8 mouse cellular contexts compared by ENCODE assay signal in the genomic region with DNA sequence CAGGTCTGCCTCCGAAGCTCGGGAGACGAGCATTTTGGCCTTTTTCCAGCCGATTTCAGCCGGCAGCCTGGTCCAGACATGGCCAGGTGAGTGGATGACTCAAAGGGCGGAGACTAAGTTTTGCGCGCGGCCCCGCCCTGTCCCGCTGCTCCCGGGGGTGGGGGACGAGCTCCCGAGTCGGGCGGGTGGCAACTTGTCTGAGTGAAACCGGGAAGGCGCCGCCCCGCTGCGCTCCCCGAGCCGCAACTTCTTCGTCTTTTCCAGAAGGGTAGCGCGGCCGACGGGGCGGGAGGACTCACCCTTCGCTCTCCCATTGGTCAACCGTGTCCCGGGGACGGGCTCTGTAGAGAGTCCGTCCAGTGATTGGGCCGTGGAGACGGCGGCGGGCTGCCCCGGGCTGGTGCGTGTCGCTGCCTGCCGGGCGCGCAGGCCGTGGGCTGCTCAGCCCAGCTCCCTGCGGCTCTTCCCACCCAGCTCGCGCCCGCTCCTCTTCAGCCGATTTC. TPM values are rescaled to one million over a fixed set of nuclear protein-coding genes. Genes with fewer than 3 reads are reported as not detected.
A peak's percentile ranks its signal among the peaks of the same experiment; 100 is the strongest.
DNase-seq lines count a peak whose midpoint lies in the region; ATAC-seq and TF ChIP-seq lines count a peak whose summit lies in the region.

No protein-coding gene starts in this region.

- H3K4me1 ChIP-seq in brown adipose tissue, adult 24 weeks (ENCODE audit: control insufficient read depth, insufficient read depth, insufficient read length, low read length): peaks cover 5% of the 10 kb centered on the region
- H3K4me1 ChIP-seq in heart, embryonic 13.5 days: peaks cover 22% of the 10 kb centered on the region
- 0 out of 2 replicates have a peak, but pooled peaks cover 7% of the 10 kb centered on the region for H3K4me1 ChIP-seq in kidney, postnatal 0 days (replicated peaks; ENCODE audit: insufficient read depth, low read length)
- H3K4me1 ChIP-seq in liver, adult 2 months (ENCODE audit: control insufficient read depth, insufficient read depth, low read length): peaks cover 2% of the 10 kb centered on the region; the same call in 1 of the 2 replicates

- peaks cover 12% of the 10 kb centered on the region for H3K36me3 ChIP-seq in heart, embryonic 13.5 days
- peaks cover 7% of the 10 kb centered on the region; the same call in 1 of the 2 replicates for H3K36me3 ChIP-seq in kidney, postnatal 0 days (ENCODE audit: insufficient read depth, low read length)
- H3K36me3 ChIP-seq in liver, adult 2 months (ENCODE audit: control insufficient read depth, insufficient read depth, low read length): no peaks in the 10 kb centered on the region

- no peaks in the 10 kb centered on the region for H3K9me3 ChIP-seq in heart, embryonic 13.5 days
- no peaks in the 10 kb centered on the region for H3K9me3 ChIP-seq in kidney, postnatal 0 days (replicated peaks; ENCODE audit: low read length)

- H3K79me2 ChIP-seq in liver, adult 2 months (ENCODE audit: control insufficient read depth, insufficient read depth, low read length): no peaks in the 10 kb centered on the region

- peak; percentile 80 for DNase-seq in fat pad, adult 2 months (ENCODE audit: extremely low read depth, low read depth, low spot score)
- peak; percentile 93 for DNase-seq in kidney, postnatal 0 days (ENCODE audit: low spot score)
- peak; percentile 81 for DNase-seq in liver, adult 2 months (ENCODE audit: extremely low read depth, low read depth, low spot score)
- DNase-seq in spleen, postnatal 36 days (ENCODE audit: low spot score in 2 of 2): peak; percentile 93 to 95

- H3K27ac ChIP-seq in brown adipose tissue, adult 24 weeks (replicated peaks; ENCODE audit: low read depth, low read length): 0 out of 2 replicates have a peak overlapping the region, but pooled peaks have one; percentile 6
- H3K27ac ChIP-seq in heart, embryonic 13.5 days (replicated peaks): no peak overlapping the region
- H3K27ac ChIP-seq in kidney, postnatal 0 days: peak overlapping the region; percentile 19
- no peak overlapping the region for H3K27ac ChIP-seq in liver, adult 2 months (replicated peaks; ENCODE audit: insufficient read depth, low read depth, low read length)

- H3K4me3 ChIP-seq in brown adipose tissue, adult 24 weeks (ENCODE audit: insufficient read depth, low read depth, low read length): peak overlapping the region; percentile 77
- peak overlapping the region; percentile 66 for H3K4me3 ChIP-seq in heart, embryonic 13.5 days
- H3K4me3 ChIP-seq in kidney, postnatal 0 days (replicated peaks; ENCODE audit: low read depth, low read length): peak overlapping the region; percentile 36
- peak overlapping the region; percentile 63 for H3K4me3 ChIP-seq in liver, adult 2 months (ENCODE audit: insufficient read depth, low read depth, low read length)

- peaks cover 60% of the 10 kb centered on the region for H3K27me3 ChIP-seq in heart, embryonic 13.5 days (replicated peaks)
- peaks cover 6% of the 10 kb centered on the region; the same call in 1 of the 2 replicates for H3K27me3 ChIP-seq in kidney, postnatal 0 days (ENCODE audit: insufficient read depth, low read length)
- no peaks in the 10 kb centered on the region for H3K27me3 ChIP-seq in liver, adult 2 months (ENCODE audit: control insufficient read depth, insufficient read depth, low read length)

- TF ChIP-seq CTCF in kidney, postnatal 0 days (IDR thresholded peaks at IDR 0.05; ENCODE audit: low read depth): no peak
- TF ChIP-seq CTCF in liver, adult 2 months (IDR thresholded peaks at IDR 0.05; ENCODE audit: low read depth, low read length): no peak

- WGBS in heart, embryonic 13.5 days: under 1% methylated on average over 50 of the region's 50 CpGs
- 1% methylated on average over 50 of the region's 50 CpGs for WGBS in kidney, postnatal 0 days
- WGBS in liver, adult 2 months: under 1% methylated on average over 49 of the region's 50 CpGs

- peak overlapping the region; percentile 80 for H3K9ac ChIP-seq in heart, embryonic 13.5 days
- H3K9ac ChIP-seq in kidney, postnatal 0 days (ENCODE audit: low read depth, low read length): peak overlapping the region; percentile 45
- H3K9ac ChIP-seq in liver, adult 2 months (ENCODE audit: low read depth, low read length): peak overlapping the region; percentile 48

- ATAC-seq in CD4-positive, CD25-positive, alpha-beta regulatory T cell, adult 4 months: peak; percentile 82
- peak; percentile 82 for ATAC-seq in heart, embryonic 13.5 days (ENCODE audit: extremely low read depth, insufficient number of reproducible peaks, low FRiP score, low TSS enrichment)
- ATAC-seq in kidney, postnatal 0 days (replicated peaks; ENCODE audit: low FRiP score, low read depth): peak; percentile 91
- ATAC-seq in monocyte, adult 5-6 weeks (replicated peaks; ENCODE audit: insufficient number of reproducible peaks, low FRiP score, low TSS enrichment, poor library complexity, severe bottlenecking): peak; percentile 93

- H3K4me2 ChIP-seq in heart, embryonic 13.5 days: peak overlapping the region; percentile 95
- peak overlapping the region; percentile 63 for H3K4me2 ChIP-seq in kidney, postnatal 0 days (ENCODE audit: low read length)

- TF ChIP-seq POLR2A in liver, adult 2 months (IDR thresholded peaks at IDR 0.05; ENCODE audit: extremely low read depth, insufficient read depth, low read length): no peak

RNA-seq across cellular contexts. Expression of gene Sfn, which starts 2.3 kb away (rescaled TPM):
- polyA plus RNA-seq in CD4-positive, CD25-positive, alpha-beta regulatory T cell, adult 4 months (2017; shearing (Covaris generic)): 10 to 100 TPM; 24.7 to 29.7 TPM
- 1.2 and 1.3 TPM in 2 replicates for polyA plus RNA-seq in brown adipose tissue, adult 24 weeks (2012; ENCODE audit: insufficient read depth, insufficient read length, missing spikeins)
- polyA plus RNA-seq in heart, embryonic 13.5 days (2015; fragmentation: Nextera tagmentation; extraction: Ambion mirVana): 1.2 and 2.9 TPM in 2 replicates
- 20.5 and 21.3 TPM in 2 replicates for polyA plus RNA-seq in kidney, postnatal 0 days (2015; fragmentation: Nextera tagmentation; extraction: Ambion mirVana)
- total RNA-seq in liver, adult 2 months (2014; rRNA removed): 0.55 and 0.81 TPM in 2 replicates
- polyA plus RNA-seq in liver, adult 2 months (2012; rRNA removed): 0.54 and 0.77 TPM in 2 replicates
- total RNA-seq in monocyte, adult 5-6 weeks (2017): 6.3 to 20.1 TPM (median 7.1 TPM) in 3 replicates

RNA-seq across cellular contexts. Expression of gene Gpn2, which starts 15.5 kb away (rescaled TPM):
- polyA plus RNA-seq in CD4-positive, CD25-positive, alpha-beta regulatory T cell, adult 4 months (2017; shearing (Covaris generic)): 1 to 10 TPM; 6.3 to 8.3 TPM
- polyA plus RNA-seq in brown adipose tissue, adult 24 weeks (2012; ENCODE audit: insufficient read depth, insufficient read length, missing spikeins): 8.1 TPM in 2 replicates
- polyA plus RNA-seq in heart, embryonic 13.5 days (2015; fragmentation: Nextera tagmentation; extraction: Ambion mirVana): 11.2 and 12.8 TPM in 2 replicates
- 17.5 and 19.5 TPM in 2 replicates for polyA plus RNA-seq in kidney, postnatal 0 days (2015; fragmentation: Nextera tagmentation; extraction: Ambion mirVana)
- 8.9 and 10.1 TPM in 2 replicates for total RNA-seq in liver, adult 2 months (2014; rRNA removed)
- 35.0 and 38.2 TPM in 2 replicates for polyA plus RNA-seq in liver, adult 2 months (2012; rRNA removed)
- 6.9 to 18.7 TPM (median 16.5 TPM) in 3 replicates for total RNA-seq in monocyte, adult 5-6 weeks (2017)

RNA-seq across cellular contexts. Expression of gene Gpatch3, which starts 25.1 kb away (rescaled TPM):
- polyA plus RNA-seq in CD4-positive, CD25-positive, alpha-beta regulatory T cell, adult 4 months (2017; shearing (Covaris generic)): 1 to 10 TPM in 1 of 2 experiments, under 1 TPM in 1; 0.51 to 1.4 TPM
- polyA plus RNA-seq in brown adipose tissue, adult 24 weeks (2012; ENCODE audit: insufficient read depth, insufficient read length, missing spikeins): 0.96 and 1.5 TPM in 2 replicates
- polyA plus RNA-seq in heart, embryonic 13.5 days (2015; fragmentation: Nextera tagmentation; extraction: Ambion mirVana): 5.0 and 5.3 TPM in 2 replicates
- polyA plus RNA-seq in kidney, postnatal 0 days (2015; fragmentation: Nextera tagmentation; extraction: Ambion mirVana): 7.4 and 8.2 TPM in 2 replicates
- 3.8 and 4.3 TPM in 2 replicates for total RNA-seq in liver, adult 2 months (2014; rRNA removed)
- polyA plus RNA-seq in liver, adult 2 months (2012; rRNA removed): 3.8 and 4.2 TPM in 2 replicates
- total RNA-seq in monocyte, adult 5-6 weeks (2017): 30.9 to 41.9 TPM (median 32.6 TPM) in 3 replicates

RNA-seq across cellular contexts. Expression of gene Nr0b2, which starts 46.4 kb away (rescaled TPM):
- polyA plus RNA-seq in CD4-positive, CD25-positive, alpha-beta regulatory T cell, adult 4 months (2017; shearing (Covaris generic)): under 1 TPM in 1 of 2 experiments, not detected in 1; 0.28 TPM
- not detected in 2 replicates for polyA plus RNA-seq in brown adipose tissue, adult 24 weeks (2012; ENCODE audit: insufficient read depth, insufficient read length, missing spikeins)
- 10.5 and 10.8 TPM in 2 replicates for polyA plus RNA-seq in heart, embryonic 13.5 days (2015; fragmentation: Nextera tagmentation; extraction: Ambion mirVana)
- polyA plus RNA-seq in kidney, postnatal 0 days (2015; fragmentation: Nextera tagmentation; extraction: Ambion mirVana): 0.75 and 0.83 TPM in 2 replicates
- total RNA-seq in liver, adult 2 months (2014; rRNA removed): 25.7 and 52.4 TPM in 2 replicates
- 164 and 300 TPM in 2 replicates for polyA plus RNA-seq in liver, adult 2 months (2012; rRNA removed)
- not detected in 3 replicates for total RNA-seq in monocyte, adult 5-6 weeks (2017)

RNA-seq across cellular contexts. Expression of gene Zdhhc18, which starts 50.3 kb away (rescaled TPM):
- 10 to 100 TPM; 20.2 to 22.3 TPM for polyA plus RNA-seq in CD4-positive, CD25-positive, alpha-beta regulatory T cell, adult 4 months (2017; shearing (Covaris generic))
- polyA plus RNA-seq in brown adipose tissue, adult 24 weeks (2012; ENCODE audit: insufficient read depth, insufficient read length, missing spikeins): 9.4 and 10.6 TPM in 2 replicates
- polyA plus RNA-seq in heart, embryonic 13.5 days (2015; fragmentation: Nextera tagmentation; extraction: Ambion mirVana): 1.5 and 1.6 TPM in 2 replicates
- polyA plus RNA-seq in kidney, postnatal 0 days (2015; fragmentation: Nextera tagmentation; extraction: Ambion mirVana): 3.7 and 7.1 TPM in 2 replicates
- total RNA-seq in liver, adult 2 months (2014; rRNA removed): 8.9 and 15.5 TPM in 2 replicates
- 18.5 and 21.3 TPM in 2 replicates for polyA plus RNA-seq in liver, adult 2 months (2012; rRNA removed)
- total RNA-seq in monocyte, adult 5-6 weeks (2017): 12.8 to 48.9 TPM (median 20.8 TPM) in 3 replicates

Comparison
In these comparisons a context has a peak if more than half of its experiments do, and no peak if none do; other contexts are left out.
1. H3K27ac ChIP-seq: peak in brown adipose tissue, adult 24 weeks (single experiment) and kidney, postnatal 0 days (single experiment); none in heart, embryonic 13.5 days (single experiment) and liver, adult 2 months (single experiment).
2. Peak in every context shown above with its lines, with median percentiles within 50 percentile points of each other: ATAC-seq, H3K4me3 ChIP-seq, DNase-seq and H3K9ac ChIP-seq.